Mouse (Mus musculus): ENCODE data around the gene Ndrg3. TPM values are rescaled to one million over a fixed set of nuclear protein-coding genes. Genes with fewer than 3 reads are reported as not detected.

Gene Ndrg3
- total RNA-seq, 2 experiments from 2014 or later: 20.0 to 24.9 TPM

DNA sequence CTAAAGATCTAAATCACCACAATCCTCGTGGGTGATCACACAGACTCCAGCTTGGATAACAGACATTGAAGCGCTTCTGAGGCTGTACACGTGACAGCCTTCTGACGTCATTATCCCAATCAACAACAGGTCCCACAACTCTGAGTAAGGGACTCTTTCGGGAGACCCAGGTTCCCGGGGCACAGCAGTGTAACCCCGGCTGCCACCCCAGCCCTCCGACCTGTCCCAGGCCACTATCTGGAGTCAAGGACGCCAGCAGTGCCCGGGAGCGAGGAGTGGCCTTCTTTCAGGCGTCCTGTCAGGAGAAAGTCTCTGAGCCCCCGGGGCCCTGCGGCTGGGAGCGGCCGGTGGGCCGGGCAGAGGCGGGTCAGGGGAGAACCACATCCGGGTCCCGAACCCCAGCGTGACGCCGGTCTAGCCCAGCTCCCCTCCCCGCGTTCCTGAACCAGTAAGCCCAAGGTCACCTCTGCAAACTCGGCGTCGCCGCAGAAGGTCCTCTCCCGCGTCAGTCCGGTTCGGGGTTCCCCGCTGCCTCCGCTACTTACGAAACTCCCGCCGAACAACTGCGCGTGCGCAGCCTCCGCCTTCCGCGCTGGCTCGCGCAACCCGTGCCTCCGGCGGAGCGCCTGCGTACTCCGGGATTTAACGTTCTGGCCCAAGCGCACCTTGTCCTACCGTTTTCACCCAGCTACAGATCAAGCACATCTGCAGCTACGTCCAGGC lies 14.8 kb upstream of the Ndrg3 start, which contains the start of gene Dsn1:
TSS of gene Dsn1 (minus strand) at position 644 of the 723 bp plus-strand sequence.
- DNase-seq: peak; percentile 93 to 94
- intact Hi-C loops (cut with DNase I): no loop called here

- intact Hi-C loops (cut with DNase I): no loop called here
- no peak for DNase-seq
Measured at GRCm38 (mm10) chr2:157002321-157002720, 10.5 kb upstream of the Ndrg3 start.

DNA sequence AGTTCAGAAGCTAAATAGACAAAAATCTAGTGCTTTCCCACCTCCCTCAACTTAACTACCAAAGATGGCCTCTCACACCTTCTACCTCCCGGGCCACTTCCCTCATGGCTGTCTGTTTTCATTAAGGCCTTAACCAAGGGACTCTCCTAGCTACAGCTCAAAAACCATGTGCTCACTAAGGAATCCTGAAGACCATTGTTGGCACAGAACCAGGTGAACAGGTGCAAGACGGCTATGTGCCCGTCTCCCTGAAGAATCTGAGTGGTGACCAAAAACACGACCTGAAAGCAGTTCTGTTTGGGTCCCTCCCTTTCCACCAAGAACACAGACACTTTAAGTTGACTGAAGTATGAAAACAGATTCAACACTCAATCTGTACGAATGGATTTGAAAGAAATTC lies 6.4 kb upstream of the Ndrg3 start:
- DNase-seq: no peak
- intact Hi-C loops (cut with DNase I): no loop called here

- intact Hi-C loops (cut with DNase I): loop anchor here (1.0 to 2.0 kb wide), 2 partner anchors 91 to 124 kb away; no protein-coding TSS in a partner anchor
- no peak for DNase-seq
Measured at GRCm38 (mm10) chr2:156996576-156996975, 4.7 kb upstream of the Ndrg3 start.

GRCm38 (mm10) chr2:156990727-156991431 lies 977 bp downstream of the Ndrg3 start:
- intact Hi-C loops (cut with DNase I): no loop called here
- DNase-seq: no peak

DNA sequence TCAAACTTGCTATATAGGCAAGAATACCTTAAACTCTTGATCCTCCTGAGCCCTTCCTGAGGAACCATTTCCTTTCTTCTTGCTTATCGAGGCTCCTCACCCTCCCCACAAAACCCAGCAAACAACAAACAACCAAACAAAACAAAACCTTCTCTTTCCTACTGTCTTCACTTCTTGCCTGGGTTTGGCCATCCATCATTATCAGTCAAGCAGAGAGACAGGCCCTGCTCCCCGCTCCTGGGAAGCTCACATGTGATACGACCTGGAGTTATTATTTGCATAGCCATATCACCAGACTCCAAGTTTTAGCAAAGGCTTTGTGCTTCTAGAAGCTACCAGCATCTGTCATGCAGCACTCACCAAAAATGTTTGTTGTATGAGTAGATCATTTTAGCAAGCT lies 4.5 kb downstream of the Ndrg3 start:
- DNase-seq: no peak
- intact Hi-C loops (cut with DNase I): no loop called here

DNA sequence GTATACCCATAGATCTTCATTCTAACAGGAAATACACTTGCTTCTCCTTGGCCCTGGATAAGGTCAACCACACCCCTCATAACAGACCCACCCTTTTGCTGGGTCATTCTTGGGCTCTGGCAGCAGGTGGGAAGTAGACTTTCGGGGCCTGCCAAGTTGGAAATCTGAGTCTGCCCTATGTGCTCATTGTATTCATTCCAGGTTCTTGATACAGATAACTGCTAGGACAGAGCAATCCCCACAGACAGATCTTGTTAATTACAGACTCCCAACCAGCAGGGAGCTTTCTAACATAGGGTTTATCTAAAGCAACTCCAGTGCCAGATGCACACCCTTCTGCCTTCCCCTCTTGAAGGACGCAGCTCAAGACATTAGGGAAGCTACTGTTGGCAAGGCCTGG lies 9.0 kb downstream of the Ndrg3 start:
- peak in 1 of 2 experiments; percentile 43 for DNase-seq
- intact Hi-C loops (cut with DNase I): no loop called here

DNA sequence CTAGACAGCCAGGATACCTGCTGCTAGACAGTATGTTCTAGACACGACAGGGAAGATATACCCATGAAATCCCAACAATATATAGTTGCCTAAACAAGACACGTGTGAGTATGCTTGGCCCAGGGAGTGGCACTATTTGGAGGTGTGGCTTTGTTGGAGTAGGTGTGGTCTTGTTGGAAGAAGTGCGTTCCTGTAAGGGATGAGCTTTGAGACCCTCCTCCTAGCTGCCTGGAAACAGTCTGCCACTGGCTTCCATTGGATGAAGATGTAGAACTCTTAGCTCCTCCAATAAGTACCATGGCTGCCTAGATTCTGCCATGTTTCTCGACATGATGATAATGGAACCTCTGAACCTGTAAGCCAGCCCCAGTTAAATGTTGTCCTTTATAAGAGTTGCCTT lies 10.6 kb downstream of the Ndrg3 start:
- no peak for DNase-seq
- intact Hi-C loops (cut with DNase I): no loop called here

DNA sequence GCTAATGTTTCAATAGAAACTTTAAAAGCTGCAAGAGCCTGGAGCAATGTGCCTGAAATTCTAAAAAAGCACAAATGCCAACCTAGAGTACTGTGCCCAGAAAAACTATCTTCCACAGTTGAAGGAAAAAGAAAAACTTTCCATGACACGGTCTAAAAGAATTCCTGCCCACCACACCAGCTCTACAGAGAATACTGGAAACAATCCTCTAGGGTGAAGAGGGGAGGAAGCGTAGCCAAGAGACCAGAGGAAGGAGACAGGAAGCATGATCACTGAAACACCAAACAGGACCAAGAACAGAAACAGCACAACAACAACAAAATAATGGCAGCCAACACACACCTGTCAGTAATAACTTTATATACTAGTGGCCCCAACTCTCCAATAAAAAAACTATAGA lies 11.8 kb downstream of the Ndrg3 start:
- no peak for DNase-seq
- intact Hi-C loops (cut with DNase I): no loop called here

DNA sequence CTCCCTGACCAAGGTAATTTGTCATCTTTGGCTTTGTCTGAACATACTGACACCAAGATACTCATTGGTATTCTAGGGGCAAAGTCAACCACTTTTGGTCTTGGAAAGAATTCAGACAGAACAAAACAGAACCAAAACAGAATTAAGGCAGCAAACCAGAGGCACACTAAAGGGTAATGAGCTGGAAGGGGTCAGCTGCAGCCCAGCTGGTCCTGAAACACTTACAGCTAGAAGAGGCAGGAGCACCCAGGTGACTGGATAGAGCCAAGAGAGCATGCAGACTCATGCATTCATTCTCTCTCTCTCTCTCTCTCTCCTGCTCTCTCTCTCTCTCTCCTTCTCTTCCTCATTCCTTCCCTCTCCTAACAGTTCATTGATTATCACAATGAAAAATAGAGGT lies 15.1 kb downstream of the Ndrg3 start:
- DNase-seq: no peak
- intact Hi-C loops (cut with DNase I): no loop called here

GRCm38 (mm10) chr2:156974967-156975366 lies 16.9 kb downstream of the Ndrg3 start:
- intact Hi-C loops (cut with DNase I): no loop called here
- no peak for DNase-seq

GRCm38 (mm10) chr2:156973316-156974100 lies 18.3 kb downstream of the Ndrg3 start:
- intact Hi-C loops (cut with DNase I): no loop called here
- no peak for DNase-seq

DNA sequence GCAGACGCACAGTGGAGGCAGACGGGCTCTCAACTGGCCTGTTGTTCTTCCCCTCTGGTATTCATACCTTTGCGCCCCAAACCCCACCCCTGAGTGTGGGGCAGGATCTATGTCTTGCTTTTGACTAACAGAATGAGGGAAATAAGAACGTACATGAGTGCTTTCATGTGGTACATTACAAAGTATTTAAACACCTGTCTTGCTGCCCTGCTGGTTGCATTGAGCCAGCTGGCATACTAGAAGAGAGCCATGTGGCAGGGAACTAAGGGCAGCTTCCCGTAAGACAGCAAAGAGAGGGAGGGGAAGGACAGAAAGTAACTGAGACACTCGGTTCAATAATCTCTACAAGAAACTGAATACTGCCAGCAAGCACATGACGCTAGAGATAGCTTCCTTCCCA lies 21.6 kb downstream of the Ndrg3 start:
- intact Hi-C loops (cut with DNase I): no loop called here

DNA sequence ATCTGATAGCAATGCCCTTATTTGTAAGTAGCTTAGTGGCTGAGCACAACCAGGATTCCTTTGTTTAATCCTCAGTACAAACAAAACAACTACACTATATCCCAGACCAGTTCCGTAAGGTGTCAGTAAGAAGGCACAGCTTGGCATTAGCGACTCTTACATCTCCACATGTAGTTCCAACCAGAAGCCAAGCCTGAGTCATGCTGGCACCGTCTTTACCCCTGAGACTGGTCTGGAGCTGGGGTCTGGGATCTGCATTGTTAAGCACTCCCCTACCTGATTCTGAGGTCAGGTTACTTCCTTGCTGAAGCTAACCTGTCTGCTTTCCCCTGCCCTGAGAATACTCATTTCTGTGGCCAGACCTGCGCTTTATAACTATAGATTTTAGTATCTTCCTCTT lies 23.4 kb downstream of the Ndrg3 start:
- intact Hi-C loops (cut with DNase I): no loop called here
- no peak for DNase-seq

More for the DNA sequence above, 21.6 kb downstream of the Ndrg3 start:
- DNase-seq: no peak

GRCm38 (mm10) chr2:156967388-156967787 lies 24.5 kb downstream of the Ndrg3 start:
- no peak for DNase-seq
- intact Hi-C loops (cut with DNase I): no loop called here

DNA sequence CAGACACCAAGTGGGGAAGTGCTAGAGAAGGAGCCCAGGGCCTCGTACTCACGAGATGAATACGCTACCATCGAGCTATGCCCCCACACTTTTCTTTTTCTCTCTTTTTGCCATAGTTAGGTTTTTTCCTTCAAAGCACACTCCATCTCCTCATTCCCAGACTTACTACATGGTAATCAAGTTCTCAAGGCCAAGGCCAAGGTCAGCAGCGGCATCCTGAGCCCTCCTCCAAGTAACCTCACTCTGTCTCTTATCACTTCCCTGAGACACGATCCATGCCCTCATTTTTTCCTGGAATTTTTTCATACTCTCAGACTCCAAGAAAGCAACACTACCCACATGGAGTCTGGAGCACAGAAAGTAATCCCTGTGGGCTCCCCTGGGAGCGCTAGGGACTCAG lies 28.0 kb downstream of the Ndrg3 start:
- intact Hi-C loops (cut with DNase I): no loop called here
- DNase-seq: no peak

DNA sequence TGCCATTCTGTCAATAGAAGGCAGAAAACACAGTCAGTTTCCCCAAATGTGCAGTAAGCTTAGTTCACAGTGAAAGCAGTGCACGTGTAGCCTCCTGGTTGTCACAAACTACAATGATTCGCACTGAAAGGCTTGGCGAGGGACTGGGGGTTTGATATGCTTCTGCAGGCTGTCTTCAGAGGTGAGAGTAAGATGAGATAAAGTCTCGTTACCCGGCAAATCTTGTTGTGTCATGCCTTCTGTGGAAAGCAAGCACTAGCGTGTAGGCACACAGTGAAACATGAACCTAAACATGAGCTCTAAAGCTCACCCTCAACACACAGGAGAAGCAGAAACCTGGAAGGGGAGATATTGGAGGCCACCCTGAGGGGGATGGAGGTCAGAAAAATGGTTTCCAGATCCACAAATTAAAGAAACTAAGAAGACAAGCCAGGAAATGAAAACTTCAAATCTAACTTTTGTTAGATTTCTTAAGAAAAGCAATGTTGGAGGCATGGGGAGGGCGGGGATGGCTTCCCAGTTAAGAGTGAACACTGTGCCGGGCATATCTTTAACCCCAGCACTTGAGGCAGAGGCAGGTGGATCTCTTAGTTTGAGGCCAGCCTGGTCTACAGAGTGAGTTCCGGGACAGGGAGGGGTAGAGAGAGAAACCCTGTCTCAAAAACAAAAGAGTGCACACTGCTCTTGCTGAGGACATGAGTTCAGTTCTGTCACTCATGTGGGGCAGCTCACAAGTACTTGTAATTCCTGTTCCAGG lies 33.2 kb downstream of the Ndrg3 start:
- intact Hi-C loops (cut with DNase I): no loop called here

GRCm38 (mm10) chr2:156957035-156957434 lies 34.8 kb downstream of the Ndrg3 start:
- DNase-seq: no peak
- intact Hi-C loops (cut with DNase I): no loop called here

More for the DNA sequence above, 33.2 kb downstream of the Ndrg3 start:
- DNase-seq: no peak

GRCm38 (mm10) chr2:156956306-156956705 lies 35.5 kb downstream of the Ndrg3 start:
- intact Hi-C loops (cut with DNase I): no loop called here
- DNase-seq: no peak

- DNase-seq: no peak
- intact Hi-C loops (cut with DNase I): no loop called here
Measured at GRCm38 (mm10) chr2:156954463-156954862, 37.4 kb downstream of the Ndrg3 start.
